ENCODE assay signal across 10 mouse cellular contexts in the genomic region with DNA sequence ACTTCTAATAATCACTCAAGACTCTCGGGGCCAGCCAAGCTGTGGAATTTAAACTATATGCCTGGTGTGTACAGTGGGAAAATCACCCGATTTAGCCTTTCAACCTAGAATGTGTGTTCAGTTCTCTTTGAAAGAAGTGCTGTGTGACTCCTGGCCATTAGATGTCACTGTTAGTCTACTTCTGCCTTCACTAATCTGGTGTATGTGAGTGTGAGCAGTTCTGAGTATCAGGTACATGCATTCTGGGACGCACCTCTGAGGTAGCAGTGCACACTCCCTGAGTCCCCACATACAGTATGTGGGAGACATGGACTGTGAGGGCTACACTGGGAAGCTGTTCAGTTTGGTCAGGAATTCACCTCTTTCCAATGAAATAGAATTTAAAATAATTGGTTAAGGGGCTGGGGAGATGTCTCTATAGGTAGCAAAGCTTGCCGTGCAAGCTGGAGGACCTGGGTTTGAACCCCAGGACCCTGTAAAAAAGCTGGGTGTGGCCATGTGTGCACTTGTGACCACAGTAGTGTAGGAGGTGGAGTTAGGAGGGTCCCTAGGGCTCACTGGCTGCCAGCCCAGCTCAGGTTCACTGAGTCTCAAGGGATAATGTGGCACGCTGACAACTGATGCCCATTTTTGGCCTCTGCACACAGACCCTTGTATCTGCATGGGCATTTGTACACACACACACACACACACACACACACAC. TPM values are rescaled to one million over a fixed set of nuclear protein-coding genes. Genes with fewer than 3 reads are reported as not detected.
A peak's percentile ranks its signal among the peaks of the same experiment; 100 is the strongest.
DNase-seq lines count a peak whose midpoint lies in the region; ATAC-seq and TF ChIP-seq lines count a peak whose summit lies in the region.
"Had no signal": no experiment of that assay in that cellular context is flagged by ENCODE, and none has a peak within 500 bp of the region (broad histone marks: within the 10 kb centered on the region; RNA-seq: fewer than 3 reads in every experiment).

No protein-coding gene starts in this region.

- no peak overlapping the region for H3K4me3 ChIP-seq in kidney, postnatal 0 days (replicated peaks; ENCODE audit: low read depth, low read length)
- H3K4me3 ChIP-seq in midbrain, embryonic 13.5 days (replicated peaks), result no peak overlapping the region
- H3K4me3 ChIP-seq: embryonic facial prominence, embryonic 15.5 days; stomach, embryonic 15.5 days had no signal

- no peaks in the 10 kb centered on the region for H3K27me3 ChIP-seq in Patski
- H3K27me3 ChIP-seq in kidney, postnatal 0 days (ENCODE audit: insufficient read depth, low read length), result no peaks in the 10 kb centered on the region
- H3K27me3 ChIP-seq in midbrain, embryonic 13.5 days, result no peaks in the 10 kb centered on the region
- H3K27me3 ChIP-seq: embryonic facial prominence, embryonic 15.5 days; stomach, embryonic 15.5 days had no signal

- peak; percentile 31 to 43 for DNase-seq in left cerebral cortex, adult 18-20 months (ENCODE audit: low spot score in 2 of 2)
- DNase-seq in left cerebral cortex, postnatal 4 days, result no peak
- DNase-seq in Patski (ENCODE audit: low read depth, low spot score), result no peak
- DNase-seq in embryo, embryonic 11 days, result peak; percentile 38
- peak; percentile 66 for DNase-seq in kidney, postnatal 0 days (ENCODE audit: low spot score)
- DNase-seq in thymus, postnatal 0 days (ENCODE audit: low spot score), result no peak

- WGBS in kidney, postnatal 0 days, result 43% methylated on average over 5 of the region's 5 CpGs
- 65% methylated on average over 5 of the region's 5 CpGs for WGBS in midbrain, embryonic 13.5 days

- no peak overlapping the region for H3K9ac ChIP-seq in kidney, postnatal 0 days (ENCODE audit: low read depth, low read length)
- H3K9ac ChIP-seq in midbrain, embryonic 13.5 days (replicated peaks), result no peak overlapping the region
- H3K9ac ChIP-seq: embryonic facial prominence, embryonic 15.5 days; stomach, embryonic 15.5 days had no signal

- CTCF ChIA-PET in Patski (lab: Charles Lee), result interaction anchor here (0.9 to 1.8 kb wide), 7 partner anchors 9 to 378 kb away, joined by 3 to 5 read pairs (median 3); no protein-coding TSS in a partner anchor

- no peaks in the 10 kb centered on the region for H3K4me1 ChIP-seq in kidney, postnatal 0 days (replicated peaks; ENCODE audit: insufficient read depth, low read length)
- H3K4me1 ChIP-seq in midbrain, embryonic 13.5 days (replicated peaks), result peaks cover 12% of the 10 kb centered on the region
- H3K4me1 ChIP-seq: embryonic facial prominence, embryonic 15.5 days; stomach, embryonic 15.5 days had no signal

- no peak overlapping the region for H3K27ac ChIP-seq in kidney, postnatal 0 days
- H3K27ac ChIP-seq in midbrain, embryonic 13.5 days, result no peak overlapping the region
- H3K27ac ChIP-seq: embryonic facial prominence, embryonic 15.5 days; stomach, embryonic 15.5 days had no signal

- peak; percentile 62 for ATAC-seq in Patski
- ATAC-seq in kidney, postnatal 0 days (replicated peaks; ENCODE audit: low FRiP score, low read depth), result 0 out of 2 replicates have a peak, but pooled peaks have one; percentile 17
- peak; percentile 83 for ATAC-seq in midbrain, embryonic 13.5 days
- ATAC-seq in monocyte, adult 5-6 weeks (replicated peaks; ENCODE audit: insufficient number of reproducible peaks, low FRiP score, low TSS enrichment, poor library complexity, severe bottlenecking), result no peak

- intact Hi-C loops in left cerebral cortex, postnatal 4 days (cut with DNase I), result loop anchor here (2.0 kb wide), 1 partner anchor 377 kb away; no protein-coding TSS in a partner anchor

- TF ChIP-seq CTCF in Patski (IDR thresholded peaks at IDR 0.05), result peak; percentile 79
- TF ChIP-seq CTCF in kidney, postnatal 0 days (IDR thresholded peaks at IDR 0.05; ENCODE audit: low read depth), result peak; percentile 85

- H3K4me2 ChIP-seq in kidney, postnatal 0 days (ENCODE audit: low read length), result no peak overlapping the region
- no peak overlapping the region for H3K4me2 ChIP-seq in midbrain, embryonic 13.5 days (replicated peaks)
- H3K4me2 ChIP-seq: embryonic facial prominence, embryonic 15.5 days; stomach, embryonic 15.5 days had no signal

- H3K36me3 ChIP-seq in kidney, postnatal 0 days (ENCODE audit: insufficient read depth, low read length), result no peaks in the 10 kb centered on the region
- no peaks in the 10 kb centered on the region for H3K36me3 ChIP-seq in midbrain, embryonic 13.5 days
- H3K36me3 ChIP-seq: embryonic facial prominence, embryonic 15.5 days; stomach, embryonic 15.5 days had no signal

- POLR2A ChIA-PET in Patski (lab: Charles Lee), result interaction anchor here (0.7 kb wide), 1 partner anchor 166 kb away, joined by 3 read pairs; no protein-coding TSS in a partner anchor

- in situ Hi-C loops in Patski (cut with MboI; ENCODE audit: low pct_unique_long_range_greater_than_20kb), result loop anchor here (5.0 kb wide), 2 partner anchors 295 to 380 kb away; no protein-coding TSS in a partner anchor

- no peaks in the 10 kb centered on the region for H3K9me3 ChIP-seq in kidney, postnatal 0 days (replicated peaks; ENCODE audit: low read length)
- H3K9me3 ChIP-seq in midbrain, embryonic 13.5 days, result no peaks in the 10 kb centered on the region
- H3K9me3 ChIP-seq: embryonic facial prominence, embryonic 15.5 days; stomach, embryonic 15.5 days had no signal

RNA-seq across cellular contexts. Expression of a gene that starts 51.0 kb away (rescaled TPM):
- total RNA-seq in left cerebral cortex, adult 18-20 months (2021), result 1 to 10 TPM; 5.3 to 5.6 TPM
- 10 to 100 TPM; 11.2 to 11.8 TPM for total RNA-seq in left cerebral cortex, postnatal 4 days (2021)
- polyA plus RNA-seq in Patski (2021), result 10.6 TPM
- polyA plus RNA-seq in kidney, postnatal 0 days (2015; fragmentation: Nextera tagmentation; extraction: Ambion mirVana), result 19.3 and 22.5 TPM in 2 replicates
- polyA plus RNA-seq in midbrain, embryonic 13.5 days (2015; fragmentation: Nextera tagmentation; extraction: Ambion mirVana), result 20.7 and 21.8 TPM in 2 replicates
- 3.0 to 10.3 TPM (median 8.4 TPM) in 3 replicates for total RNA-seq in monocyte, adult 5-6 weeks (2017)
- polyA plus RNA-seq in thymus, postnatal 0 days (2015; fragmentation: Nextera tagmentation; extraction: Ambion mirVana), result 55.5 and 56.4 TPM in 2 replicates

RNA-seq across cellular contexts. Expression of a gene that starts 51.1 kb away (rescaled TPM):
- total RNA-seq in left cerebral cortex, adult 18-20 months (2021), result 100 to 1,000 TPM; 254 to 257 TPM
- total RNA-seq in left cerebral cortex, postnatal 4 days (2021), result 100 to 1,000 TPM; 335 to 344 TPM
- polyA plus RNA-seq in Patski (2021), result 680 TPM
- 1,314 and 1,400 TPM in 2 replicates for polyA plus RNA-seq in kidney, postnatal 0 days (2015; fragmentation: Nextera tagmentation; extraction: Ambion mirVana)
- 654 and 688 TPM in 2 replicates for polyA plus RNA-seq in midbrain, embryonic 13.5 days (2015; fragmentation: Nextera tagmentation; extraction: Ambion mirVana)
- total RNA-seq in monocyte, adult 5-6 weeks (2017), result 183 to 239 TPM (median 190 TPM) in 3 replicates
- 518 and 575 TPM in 2 replicates for polyA plus RNA-seq in thymus, postnatal 0 days (2015; fragmentation: Nextera tagmentation; extraction: Ambion mirVana)

Comparison
In these comparisons a context has a peak if more than half of its experiments do, and no peak if none do; other contexts are left out.
1. DNase-seq: peak in left cerebral cortex, adult 18-20 months (2 of 2), embryo, embryonic 11 days (single experiment) and kidney, postnatal 0 days (single experiment); none in left cerebral cortex, postnatal 4 days (single experiment), Patski (single experiment) and thymus, postnatal 0 days (single experiment).